Mouse (Mus musculus) midbrain, embryonic 14.5 days (tissue): ENCODE results near the gene Apom. TPM values are rescaled to one million over a fixed set of nuclear protein-coding genes. Genes with fewer than 3 reads are reported as not detected.

Experiments used
- ATAC-seq: fragments of 200-750 bp; cut with Nextera tagmentation; 2 replicates; pipeline ENCODE4 v1.8.0; 2017; ENCODE audit warnings: moderate number of reproducible peaks, moderate library complexity; ENCODE audit not compliant: low FRiP score, low TSS enrichment
- DNase-seq: peaks from one replicate; pipeline ENCODE4 v3.0.0-alpha.2; 2015
- H3K27ac ChIP-seq: fragments of 300-500 bp; sonication (generic); replicated peaks from 2 replicates; pipeline ENCODE4 v1.5.1; 2014; ENCODE audit warnings: mild to moderate bottlenecking, low read depth, low read length, moderate library complexity
- H3K27me3 ChIP-seq: fragments of 300-500 bp; sonication (generic); 2 replicates; pipeline ENCODE4 v1.6.1; 2014; ENCODE audit warnings: low read length, control low read depth, mixed read lengths; ENCODE audit not compliant: control insufficient read depth, insufficient read depth
- H3K36me3 ChIP-seq: fragments of 300-500 bp; sonication (generic); 2 replicates; pipeline ENCODE4 v1.6.1; 2014; ENCODE audit warnings: low read length, control low read depth; ENCODE audit not compliant: control insufficient read depth, insufficient read depth
- H3K4me1 ChIP-seq: fragments of 300-500 bp; sonication (generic); 2 replicates; pipeline ENCODE4 v1.6.1; 2014; ENCODE audit warnings: mild to moderate bottlenecking, antibody characterized with exemption, low read length, control low read depth; ENCODE audit not compliant: control insufficient read depth, insufficient read depth
- H3K4me2 ChIP-seq: fragments of 300-500 bp; sonication (generic); 2 replicates; pipeline ENCODE4 v1.6.1; 2014; ENCODE audit warnings: mild to moderate bottlenecking, low read length, moderate library complexity
- H3K4me3 ChIP-seq: fragments of 300-500 bp; sonication (generic); replicated peaks from 2 replicates; pipeline ENCODE4 v1.5.1; 2014; ENCODE audit warnings: low read depth, low read length
- H3K9ac ChIP-seq: fragments of 300-500 bp; sonication (generic); replicated peaks from 2 replicates; pipeline ENCODE4 v1.6.1; 2014; ENCODE audit warnings: mild to moderate bottlenecking, low read length, moderate library complexity
- H3K9me3 ChIP-seq: fragments of 300-500 bp; sonication (generic); 2 replicates; pipeline ENCODE4 v1.6.1; 2016; ENCODE audit warnings: low read length, control low read depth, mixed read lengths; ENCODE audit not compliant: control insufficient read depth
- WGBS: fragments of 180-500 bp; shearing (Covaris S2); extraction: QIAGEN DNeasy Blood & Tissue Kit; methylation state at CpG from one replicate; pipeline ENCODE4 v1.1.7; 2014; 5-methylcytosine and 5-hydroxymethylcytosine counted together
- polyA plus RNA-seq: library from polyadenylated mRNA; unstranded; fragments of >200 nt; fragmentation: Nextera tagmentation; extraction: Ambion mirVana; gene quantifications from 2 replicates; pipeline ENCODE4 v1.2.1, GENCODE M21; 2014

The Apom gene
- polyA plus RNA-seq: 0.57 TPM in 1 of 2 replicates, not detected in the other

GRCm38 (mm10) chr17:35131500-35132173, at the start of gene Apom:
Apom (minus strand) TSS chr17:35132050.
- ATAC-seq (no peak), DNase-seq (no peak)
- H3K27me3 ChIP-seq: no peaks in the 10 kb centered on the region
- no peak within 1 kb of the TSS for H3K4me3 ChIP-seq
- H3K9ac ChIP-seq: no peak within 1 kb of the TSS
- no peak within 1 kb of the TSS for H3K4me2 ChIP-seq
- H3K4me1 ChIP-seq: peaks cover 10% of the 10 kb centered on the region
- no peak within 1 kb of the TSS for H3K27ac ChIP-seq
- WGBS: 88% methylated on average over 15 of the region's 15 CpGs
- H3K36me3 ChIP-seq: peaks cover 8% of the 10 kb centered on the region; the same call in 1 of the 2 replicates
- H3K9me3 ChIP-seq: no peaks in the 10 kb centered on the region

GRCm38 (mm10) chr17:35180093-35180492, 48.2 kb upstream of the Apom start:
- Histone ChIP-seq H3K4me1 (no peaks in the 10 kb centered on the region), H3K27ac (no peak overlapping the region), H3K4me3 (no peak overlapping the region), H3K36me3 (no peaks in the 10 kb centered on the region), H3K9ac (no peak overlapping the region), H3K27me3 (no peaks in the 10 kb centered on the region), H3K9me3 (no peaks in the 10 kb centered on the region), H3K4me2 (no peak overlapping the region)
- ATAC-seq: no peak
- 86% methylated on average over 5 of the region's 5 CpGs for WGBS
- no peak for DNase-seq

- no peaks in the 10 kb centered on the region for H3K27me3 ChIP-seq
- DNase-seq (peak; percentile 78), ATAC-seq (no peak)
- H3K27ac ChIP-seq: no peak overlapping the region
- no peak overlapping the region for H3K4me2 ChIP-seq
- no peaks in the 10 kb centered on the region for H3K36me3 ChIP-seq
- 22% methylated on average over 5 of the region's 5 CpGs for WGBS
- no peaks in the 10 kb centered on the region for H3K4me1 ChIP-seq
- no peak overlapping the region for H3K4me3 ChIP-seq
- no peak overlapping the region for H3K9ac ChIP-seq
- H3K9me3 ChIP-seq: no peaks in the 10 kb centered on the region
Measured at GRCm38 (mm10) chr17:35178528-35178927, 46.7 kb upstream of the Apom start.

- H3K27ac ChIP-seq: no peak within 1 kb of the TSS
- H3K4me1 ChIP-seq: no peaks in the 10 kb centered on the region
- no peaks in the 10 kb centered on the region for H3K36me3 ChIP-seq
- DNase-seq (no peak), ATAC-seq (no peak)
- H3K9me3 ChIP-seq: no peaks in the 10 kb centered on the region
- H3K27me3 ChIP-seq: no peaks in the 10 kb centered on the region
- no peak within 1 kb of the TSS for H3K4me2 ChIP-seq
- H3K9ac ChIP-seq: no peak within 1 kb of the TSS
- no peak within 1 kb of the TSS for H3K4me3 ChIP-seq
- 28% methylated on average over 2 of the region's 2 CpGs for WGBS
Measured at GRCm38 (mm10) chr17:35175968-35176367, 44.1 kb upstream of the Apom start, which contains the start of gene Aif1. Aif1 (minus strand) TSS chr17:35176068.

- no peaks in the 10 kb centered on the region for H3K27me3 ChIP-seq
- H3K4me2 ChIP-seq: no peak overlapping the region
- 59% methylated on average over 6 of the region's 6 CpGs for WGBS
- H3K4me3 ChIP-seq: no peak overlapping the region
- H3K4me1 ChIP-seq: no peaks in the 10 kb centered on the region
- DNase-seq (no peak), ATAC-seq (no peak)
- H3K9me3 ChIP-seq: no peaks in the 10 kb centered on the region
- H3K9ac ChIP-seq: no peak overlapping the region
- H3K36me3 ChIP-seq: no peaks in the 10 kb centered on the region
- H3K27ac ChIP-seq: no peak overlapping the region
Measured at GRCm38 (mm10) chr17:35175382-35175781, 43.5 kb upstream of the Apom start.

- Histone ChIP-seq H3K4me3 (no peak overlapping the region), H3K36me3 (no peaks in the 10 kb centered on the region), H3K4me2 (no peak overlapping the region), H3K4me1 (no peaks in the 10 kb centered on the region), H3K9ac (no peak overlapping the region), H3K27me3 (no peaks in the 10 kb centered on the region), H3K27ac (no peak overlapping the region), H3K9me3 (no peaks in the 10 kb centered on the region)
- 84% methylated on average over 8 of the region's 8 CpGs for WGBS
- no peak for ATAC-seq
- DNase-seq: no peak
Measured at GRCm38 (mm10) chr17:35174201-35174977, 42.5 kb upstream of the Apom start.

- no peak overlapping the region for H3K4me2 ChIP-seq
- ATAC-seq (no peak), DNase-seq (no peak)
- H3K4me3 ChIP-seq: no peak overlapping the region
- no peaks in the 10 kb centered on the region for H3K27me3 ChIP-seq
- H3K36me3 ChIP-seq: no peaks in the 10 kb centered on the region
- 0 out of 2 replicates have a peak overlapping the region, but pooled peaks have one; percentile 9 for H3K9ac ChIP-seq
- no peaks in the 10 kb centered on the region for H3K9me3 ChIP-seq
- 63% methylated on average over 3 of the region's 3 CpGs for WGBS
- no peaks in the 10 kb centered on the region for H3K4me1 ChIP-seq
- no peak overlapping the region for H3K27ac ChIP-seq
Measured at GRCm38 (mm10) chr17:35173329-35173728, 41.5 kb upstream of the Apom start.

- H3K9me3 ChIP-seq: no peaks in the 10 kb centered on the region
- WGBS: 70% methylated on average over 11 of the region's 11 CpGs
- H3K27ac ChIP-seq: no peak overlapping the region
- 0 out of 2 replicates have a peak overlapping the region, but pooled peaks have one; percentile 9 for H3K9ac ChIP-seq
- no peak overlapping the region for H3K4me3 ChIP-seq
- H3K27me3 ChIP-seq: no peaks in the 10 kb centered on the region
- H3K4me2 ChIP-seq: no peak overlapping the region
- ATAC-seq (no peak), DNase-seq (no peak)
- H3K4me1 ChIP-seq: no peaks in the 10 kb centered on the region
- no peaks in the 10 kb centered on the region for H3K36me3 ChIP-seq
Measured at GRCm38 (mm10) chr17:35172445-35173234, 40.8 kb upstream of the Apom start.
